In genomic region chr14:120912916-120913315, GRCm38 (mm10) we compare ENCODE assay signal across 9 mouse cellular contexts. TPM values are rescaled to one million over a fixed set of nuclear protein-coding genes. Genes with fewer than 3 reads are reported as not detected.
A peak's percentile ranks its signal among the peaks of the same experiment; 100 is the strongest.
DNase-seq lines count a peak whose midpoint lies in the region; ATAC-seq and TF ChIP-seq lines count a peak whose summit lies in the region.
"Had no signal": no experiment of that assay in that cellular context is flagged by ENCODE, and none has a peak within 500 bp of the region (broad histone marks: within the 10 kb centered on the region; RNA-seq: fewer than 3 reads in every experiment).

No protein-coding gene starts in this region.

- H3K27me3 ChIP-seq in neural tube, embryonic 11.5 days (ENCODE audit: control insufficient read depth, insufficient read depth, low read length), result no peaks in the 10 kb centered on the region
- H3K27me3 ChIP-seq in forebrain, embryonic 13.5 days, result no peaks in the 10 kb centered on the region
- no peaks in the 10 kb centered on the region for H3K27me3 ChIP-seq in liver, embryonic 14.5 days (ENCODE audit: control insufficient read depth, insufficient read depth, low read length)
- no peaks in the 10 kb centered on the region for H3K27me3 ChIP-seq in stomach, postnatal 0 days (ENCODE audit: control insufficient read depth, insufficient read depth, low read length)
- H3K27me3 ChIP-seq in thymus, adult 2 months (ENCODE audit: control insufficient read depth, insufficient read depth, low read length), result no peaks in the 10 kb centered on the region

- H3K4me1 ChIP-seq in neural tube, embryonic 11.5 days (ENCODE audit: control insufficient read depth, insufficient read depth, low read length), result peaks cover 8% of the 10 kb centered on the region; the same call in 1 of the 2 replicates
- H3K4me1 ChIP-seq in forebrain, embryonic 13.5 days, result peaks cover 30% of the 10 kb centered on the region
- H3K4me1 ChIP-seq in liver, embryonic 14.5 days (replicated peaks; ENCODE audit: control insufficient read depth in 2 of 2, insufficient read depth in 2 of 2, low read length in 1 of 2), result peaks cover 0 to 3% of the 10 kb centered on the region in 2 experiments; a peak in 3 of 4 replicates
- no peaks in the 10 kb centered on the region for H3K4me1 ChIP-seq in stomach, postnatal 0 days (replicated peaks; ENCODE audit: control insufficient read depth, insufficient read depth)
- H3K4me1 ChIP-seq in thymus, adult 2 months (replicated peaks; ENCODE audit: control insufficient read depth, insufficient read depth, low read length), result peaks cover 4% of the 10 kb centered on the region; the same call in 1 of the 2 replicates

- H3K4me2 ChIP-seq in neural tube, embryonic 11.5 days (ENCODE audit: low read depth), result peak overlapping the region; percentile 76
- H3K4me2 ChIP-seq in forebrain, embryonic 13.5 days, result peak overlapping the region; percentile 74
- H3K4me2 ChIP-seq in liver, embryonic 14.5 days (ENCODE audit: low read depth), result peak overlapping the region; percentile 89
- no peak overlapping the region for H3K4me2 ChIP-seq in stomach, postnatal 0 days (replicated peaks; ENCODE audit: low read depth)

- TF ChIP-seq EP300 in liver, embryonic 14.5 days (IDR thresholded peaks at IDR 0.05; ENCODE audit: low read depth), result no peak
- TF ChIP-seq EP300 in stomach, postnatal 0 days (optimal IDR thresholded peaks at IDR 0.05), result no peak

- no peak for DNase-seq in neural tube, embryonic 11.5 days (ENCODE audit: low spot score)
- no peak for DNase-seq in neural tube, embryonic 10.5 days (ENCODE audit: extremely low spot score, low spot score)
- no peak for DNase-seq in liver, embryonic 14.5 days (ENCODE audit: low read depth in 3 of 3, low spot score in 3 of 3)
- no peak for DNase-seq in stomach, postnatal 0 days (ENCODE audit: low spot score)
- DNase-seq in adrenal gland, postnatal 4 days (ENCODE audit: low spot score in 2 of 2), result no peak
- DNase-seq in cerebellum, postnatal 4 days (ENCODE audit: low spot score in 2 of 2), result no peak
- DNase-seq in thymus, adult 2 months, result no peak
- DNase-seq: heart, adult 2 months had no signal

- no peak overlapping the region for H3K27ac ChIP-seq in neural tube, embryonic 11.5 days (ENCODE audit: low read depth, low read length)
- H3K27ac ChIP-seq in forebrain, embryonic 13.5 days, result no peak overlapping the region
- H3K27ac ChIP-seq in liver, embryonic 14.5 days, result no peak overlapping the region
- H3K27ac ChIP-seq in stomach, postnatal 0 days (replicated peaks), result no peak overlapping the region
- no peak overlapping the region for H3K27ac ChIP-seq in thymus, adult 2 months (ENCODE audit: control insufficient read depth, insufficient read depth, low read length)
- H3K27ac ChIP-seq: heart, adult 2 months had no signal

- H3K9ac ChIP-seq in neural tube, embryonic 11.5 days (ENCODE audit: low read length), result no peak overlapping the region
- H3K9ac ChIP-seq in forebrain, embryonic 13.5 days, result peak overlapping the region; percentile 84
- peak overlapping the region; percentile 77 for H3K9ac ChIP-seq in liver, embryonic 14.5 days (replicated peaks)
- peak overlapping the region; percentile 3; the same call in 1 of the 2 replicates for H3K9ac ChIP-seq in stomach, postnatal 0 days (ENCODE audit: low read length)

- no peaks in the 10 kb centered on the region for H3K36me3 ChIP-seq in neural tube, embryonic 11.5 days (ENCODE audit: control insufficient read depth, insufficient read depth, low read length)
- H3K36me3 ChIP-seq in forebrain, embryonic 13.5 days (ENCODE audit: poor library complexity, severe bottlenecking), result peaks cover 9% of the 10 kb centered on the region
- peaks cover 5% of the 10 kb centered on the region for H3K36me3 ChIP-seq in liver, embryonic 14.5 days (replicated peaks; ENCODE audit: control insufficient read depth, insufficient read depth, low read depth)
- H3K36me3 ChIP-seq in stomach, postnatal 0 days (ENCODE audit: control insufficient read depth, insufficient read depth, low read length), result no peaks in the 10 kb centered on the region; the same call in 1 of the 2 replicates
- H3K36me3 ChIP-seq in thymus, adult 2 months (ENCODE audit: control insufficient read depth, insufficient read depth, low read length), result no peaks in the 10 kb centered on the region

- no peak for TF ChIP-seq POLR2A in thymus, adult 2 months (IDR thresholded peaks at IDR 0.05; ENCODE audit: control insufficient read depth, extremely low read depth, insufficient read depth, low read length, poor library complexity)

- H3K4me3 ChIP-seq in neural tube, embryonic 11.5 days (ENCODE audit: low read depth, low read length), result peak overlapping the region; percentile 95
- peak overlapping the region; percentile 84 for H3K4me3 ChIP-seq in forebrain, embryonic 13.5 days
- peak overlapping the region; percentile 84 to 87; a peak in 3 of 4 replicates for H3K4me3 ChIP-seq in liver, embryonic 14.5 days (ENCODE audit: insufficient read depth in 1 of 2, low read depth in 2 of 2, low read length in 2 of 2)
- H3K4me3 ChIP-seq in stomach, postnatal 0 days (ENCODE audit: low read depth, low read length), result no peak overlapping the region
- no peak overlapping the region for H3K4me3 ChIP-seq in thymus, adult 2 months (ENCODE audit: control insufficient read depth, insufficient read depth, low read length)

- TF ChIP-seq CTCF in liver, embryonic 14.5 days (IDR thresholded peaks at IDR 0.05; ENCODE audit: low read depth), result no peak
- no peak for TF ChIP-seq CTCF in stomach, postnatal 0 days (IDR thresholded peaks at IDR 0.05; ENCODE audit: low read depth)
- TF ChIP-seq CTCF in thymus, adult 2 months (IDR thresholded peaks at IDR 0.05; ENCODE audit: borderline replicate concordance, control insufficient read depth, extremely low read depth, insufficient read depth, low read length, poor library complexity), result no peak

- 18% methylated on average over 7 of the region's 7 CpGs for WGBS in neural tube, embryonic 11.5 days
- 2% methylated on average over 7 of the region's 7 CpGs for WGBS in forebrain, embryonic 13.5 days
- WGBS in liver, embryonic 14.5 days (ENCODE audit: insufficient replicate concordance), result 58% methylated on average over 7 of the region's 7 CpGs
- whole genome bisulfite sequencing in stomach, postnatal 0 days, result 43% methylated on average over 7 of the region's 7 CpGs
- 85% methylated on average over 7 of the region's 7 CpGs for WGBS in thymus, adult 2 months

- ATAC-seq in neural tube, embryonic 11.5 days (ENCODE audit: insufficient read depth, low FRiP score, low TSS enrichment), result no peak
- no peak for ATAC-seq in forebrain, embryonic 13.5 days
- no peak for ATAC-seq in liver, embryonic 14.5 days (ENCODE audit: insufficient read depth)
- no peak for ATAC-seq in stomach, postnatal 0 days (ENCODE audit: low FRiP score, low TSS enrichment)

- no peaks in the 10 kb centered on the region for H3K9me3 ChIP-seq in neural tube, embryonic 11.5 days (ENCODE audit: control insufficient read depth, low read length)
- no peaks in the 10 kb centered on the region for H3K9me3 ChIP-seq in forebrain, embryonic 13.5 days (replicated peaks)
- H3K9me3 ChIP-seq in liver, embryonic 14.5 days (ENCODE audit: control insufficient read depth, low read length), result no peaks in the 10 kb centered on the region
- no peaks in the 10 kb centered on the region for H3K9me3 ChIP-seq in stomach, postnatal 0 days (ENCODE audit: control insufficient read depth, low read length)

RNA-seq across cellular contexts. Expression of gene Ipo5, which starts 1.9 kb away (rescaled TPM):
- 139 and 149 TPM in 2 replicates for polyA plus RNA-seq in neural tube, embryonic 11.5 days (2014; fragmentation: Nextera tagmentation; extraction: Ambion mirVana)
- polyA plus RNA-seq in forebrain, embryonic 13.5 days (2015; fragmentation: Nextera tagmentation; extraction: Ambion mirVana), result 89.2 and 103 TPM in 2 replicates
- polyA plus RNA-seq in liver, embryonic 14.5 days (2012; rRNA removed), result 29.4 and 41.9 TPM in 2 replicates
- 48.4 and 53.4 TPM in 2 replicates for polyA plus RNA-seq in liver, embryonic 14.5 days (2014; fragmentation: Nextera tagmentation; extraction: Ambion mirVana)
- polyA plus RNA-seq in stomach, postnatal 0 days (2015; fragmentation: Nextera tagmentation; extraction: Ambion mirVana), result 30.7 and 31.5 TPM in 2 replicates
- total RNA-seq in adrenal gland, postnatal 4 days (2021), result 100 to 1,000 TPM in 1 of 2 experiments, 10 to 100 TPM in 1; 94.6 to 100 TPM
- polyA plus RNA-seq in thymus, adult 2 months (2012; rRNA removed), result 27.7 and 33.5 TPM in 2 replicates

Comparison
In these comparisons a context has a peak if more than half of its experiments do, and no peak if none do; other contexts are left out.
1. H3K4me3 ChIP-seq: peak in neural tube, embryonic 11.5 days (single experiment), forebrain, embryonic 13.5 days (single experiment) and liver, embryonic 14.5 days (2 of 2); none in stomach, postnatal 0 days (single experiment) and thymus, adult 2 months (single experiment).